Mouse (Mus musculus) embryonic stem cell, embryonic (primary cell): ENCODE results near the gene Nemp1.

Source experiments
- CTCF ChIA-PET, 4 experiments: fragments of 300-600 bp in 2 of 4; fragments of 350-600 bp in 2 of 4; sonication (Branson Sonifier 250); formaldehyde crosslinking; loops; one replicate each; lab custom pipeline; 2022; ENCODE audit warnings: inconsistent platforms in 2 of 4; lab: Charles Lee
- POLR2A ChIA-PET, 4 experiments: fragments of 300-600 bp in 2 of 4; fragments of 350-600 bp in 2 of 4; sonication (Branson Sonifier 250); formaldehyde crosslinking; loops; one replicate each; lab custom pipeline; 2022; ENCODE audit warnings: antibody characterized with exemption in 4 of 4, inconsistent platforms in 1 of 4; lab: Charles Lee

Gene Nemp1

GRCm38 (mm10) chr10:127661915-127662663 is 4.6 kb upstream of the Nemp1 start:
- ChIA-PET CTCF (interaction anchor here (0.6 to 2.8 kb wide), 25 partner anchors 9 to 551 kb away, joined by 3 to 19 read pairs (median 4); partner anchors contain the start of genes Lrp1 (in 2 of the 4), Stat6 (in 2 of the 4) and Zbtb39 (in 1 of the 4)), POLR2A (interaction anchor here in 3 of 4 experiments (0.6 to 5.1 kb wide), 32 partner anchors 9 to 750 kb away, joined by 3 to 27 read pairs (median 4); partner anchors contain the start of genes Stat6 (in 3 of the 3), Atp5b (in 1 of the 3), Baz2a (in 1 of the 3) and Cs (in 1 of the 3))

GRCm38 (mm10) chr10:127662666-127663253 is 3.9 kb upstream of the Nemp1 start:
- ChIA-PET CTCF (interaction anchor here (0.6 to 2.8 kb wide), 20 partner anchors 9 to 550 kb away, joined by 3 to 19 read pairs (median 4); partner anchors contain the start of genes Stat6 (in 2 of the 4), Lrp1 (in 1 of the 4) and Zbtb39 (in 1 of the 4)), POLR2A (interaction anchor here in 3 of 4 experiments (0.7 to 5.8 kb wide), 29 partner anchors 8 to 749 kb away, joined by 3 to 28 read pairs (median 4); partner anchors contain the start of genes Stat6 (in 3 of the 3), Atp5b (in 1 of the 3), Baz2a (in 1 of the 3) and Cs (in 1 of the 3))

- ChIA-PET POLR2A (interaction anchor here in 2 of 4 experiments (0.5 to 5.8 kb wide), 7 partner anchors 10 to 373 kb away, joined by 3 to 28 read pairs (median 5); partner anchors contain the start of genes Lrp1 (in 1 of the 2) and Stat6 (in 1 of the 2)), CTCF (interaction anchor here in 3 of 4 experiments (0.7 to 2.8 kb wide), 7 partner anchors 22 to 428 kb away, joined by 3 to 13 read pairs (median 5); partner anchors contain the start of genes Stat6 (in 2 of the 3), Lrp1 (in 1 of the 3) and Zbtb39 (in 1 of the 3))
Measured at GRCm38 (mm10) chr10:127663590-127663989, 3.1 kb upstream of the Nemp1 start.

GRCm38 (mm10) chr10:127664166-127664565 is 2.5 kb upstream of the Nemp1 start:
- CTCF ChIA-PET: interaction anchor here in 3 of 4 experiments (0.7 to 2.8 kb wide), 6 partner anchors 22 to 429 kb away, joined by 3 to 9 read pairs (median 4); partner anchors contain the start of genes Stat6 (in 2 of the 3) and Zbtb39 (in 1 of the 3)
- POLR2A ChIA-PET: interaction anchor here in 3 of 4 experiments (0.5 to 5.8 kb wide), 10 partner anchors 11 to 639 kb away, joined by 3 to 57 read pairs (median 4); partner anchors contain the start of genes Stat6 (in 2 of the 3), Lrp1 (in 1 of the 3) and Pan2 (in 1 of the 3)

GRCm38 (mm10) chr10:127664891-127665290 is 1.8 kb upstream of the Nemp1 start:
- ChIA-PET CTCF (interaction anchor here in 2 of 4 experiments (0.5 to 2.8 kb wide), 5 partner anchors 21 to 702 kb away, joined by 3 to 9 read pairs (median 4); partner anchors contain the start of genes Stat6 (in 1 of the 2) and Zbtb39 (in 1 of the 2)), POLR2A (interaction anchor here in 3 of 4 experiments (0.9 to 5.8 kb wide), 12 partner anchors 11 to 638 kb away, joined by 3 to 57 read pairs (median 3); partner anchors contain the start of genes Stat6 (in 2 of the 3), Lrp1 (in 1 of the 3) and Pan2 (in 1 of the 3))

- ChIA-PET CTCF (interaction anchor here in 3 of 4 experiments (0.5 to 2.4 kb wide), 10 partner anchors 11 to 703 kb away, joined by 3 to 7 read pairs (median 4); partner anchors contain the start of gene Stat6 (in 2 of the 3)), POLR2A (interaction anchor here in 3 of 4 experiments (0.5 to 5.8 kb wide), 20 partner anchors 11 to 374 kb away, joined by 3 to 57 read pairs (median 3); partner anchors contain the start of genes Stat6 (in 2 of the 3) and Lrp1 (in 1 of the 3))
Measured at GRCm38 (mm10) chr10:127665366-127666181, 1.1 kb upstream of the Nemp1 start.

- ChIA-PET CTCF (interaction anchor here (0.5 to 1.9 kb wide), 26 partner anchors 10 to 888 kb away, joined by 3 to 12 read pairs (median 4); partner anchors contain the start of genes Stat6 (in 3 of the 4), Myo1a (in 1 of the 4) and Zbtb39 (in 1 of the 4)), POLR2A (interaction anchor here (0.6 to 5.8 kb wide), 85 partner anchors 8 to 744 kb away, joined by 3 to 57 read pairs (median 4); partner anchors contain the start of genes Lrp1 (in 3 of the 4), Atp5b (in 2 of the 4), Nabp2 (in 2 of the 4) and Naca (in 2 of the 4))
Measured at GRCm38 (mm10) chr10:127667269-127668092, 780 bp downstream of the Nemp1 start.

GRCm38 (mm10) chr10:127668093-127669050 is 1.7 kb downstream of the Nemp1 start, which contains the start of gene Nab2:
TSS of gene Nab2 (minus strand) at chr10:127668568.
- ChIA-PET CTCF (interaction anchor here (0.5 to 1.9 kb wide), 26 partner anchors 9 to 887 kb away, joined by 3 to 12 read pairs (median 3); partner anchors contain the start of genes Stat6 (in 3 of the 4), Myo1a (in 1 of the 4) and Zbtb39 (in 1 of the 4)), POLR2A (interaction anchor here in 3 of 4 experiments (0.6 to 5.8 kb wide), 80 partner anchors 8 to 743 kb away, joined by 3 to 57 read pairs (median 4); partner anchors contain the start of genes Lrp1 (in 3 of the 3), Atp5b (in 2 of the 3), Nabp2 (in 2 of the 3) and Naca (in 2 of the 3))

- ChIA-PET CTCF (interaction anchor here in 3 of 4 experiments (0.8 to 2.6 kb wide), 10 partner anchors 8 to 339 kb away, joined by 3 to 14 read pairs (median 4); partner anchors contain the start of genes Stat6 (in 2 of the 3) and Zbtb39 (in 1 of the 3)), POLR2A (interaction anchor here in 2 of 4 experiments (1.5 to 2.2 kb wide), 9 partner anchors 8 to 742 kb away, joined by 3 to 17 read pairs (median 11); partner anchors contain the start of genes Nabp2 (in 1 of the 2) and Rnf41 (in 1 of the 2))
Measured at GRCm38 (mm10) chr10:127669170-127669569, 2.5 kb downstream of the Nemp1 start.

GRCm38 (mm10) chr10:127670185-127670584 is 3.5 kb downstream of the Nemp1 start:
- CTCF ChIA-PET: interaction anchor here (0.5 to 2.6 kb wide), 22 partner anchors 14 to 1051 kb away, joined by 3 to 14 read pairs (median 4); partner anchors contain the start of genes Stat6 (in 4 of the 4), Lrp1 (in 1 of the 4) and Zbtb39 (in 1 of the 4)
- POLR2A ChIA-PET: interaction anchor here in 3 of 4 experiments (0.7 to 2.6 kb wide), 11 partner anchors 8 to 375 kb away, joined by 3 to 11 read pairs (median 5); partner anchors contain the start of gene Stat6 (in 1 of the 3)

GRCm38 (mm10) chr10:127671276-127671675 is 4.6 kb downstream of the Nemp1 start:
- CTCF ChIA-PET: interaction anchor here (0.5 to 2.6 kb wide), 24 partner anchors 9 to 1056 kb away, joined by 3 to 14 read pairs (median 4); partner anchors contain the start of genes Stat6 (in 3 of the 4) and Zbtb39 (in 1 of the 4)
- POLR2A ChIA-PET: interaction anchor here in 2 of 4 experiments (0.6 to 2.6 kb wide), 13 partner anchors 9 to 266 kb away, joined by 3 to 9 read pairs (median 4); partner anchors contain the start of gene Stat6 (in 1 of the 2)

- ChIA-PET CTCF (interaction anchor here in 1 of 4 experiments (0.8 to 1.3 kb wide), 3 partner anchors 61 to 70 kb away, joined by 3 to 4 read pairs (median 3); no protein-coding TSS in a partner anchor), POLR2A (no interaction called here)
Measured at GRCm38 (mm10) chr10:127674046-127674655, 7.5 kb downstream of the Nemp1 start.
